Mouse (Mus musculus): ENCODE measurements around the gene Abr. TPM values are rescaled to one million over a fixed set of nuclear protein-coding genes. Genes with fewer than 3 reads are reported as not detected.

Abr gene
- polyA plus RNA-seq, 1 experiment from 2014 or later: 46.4 TPM

DNA sequence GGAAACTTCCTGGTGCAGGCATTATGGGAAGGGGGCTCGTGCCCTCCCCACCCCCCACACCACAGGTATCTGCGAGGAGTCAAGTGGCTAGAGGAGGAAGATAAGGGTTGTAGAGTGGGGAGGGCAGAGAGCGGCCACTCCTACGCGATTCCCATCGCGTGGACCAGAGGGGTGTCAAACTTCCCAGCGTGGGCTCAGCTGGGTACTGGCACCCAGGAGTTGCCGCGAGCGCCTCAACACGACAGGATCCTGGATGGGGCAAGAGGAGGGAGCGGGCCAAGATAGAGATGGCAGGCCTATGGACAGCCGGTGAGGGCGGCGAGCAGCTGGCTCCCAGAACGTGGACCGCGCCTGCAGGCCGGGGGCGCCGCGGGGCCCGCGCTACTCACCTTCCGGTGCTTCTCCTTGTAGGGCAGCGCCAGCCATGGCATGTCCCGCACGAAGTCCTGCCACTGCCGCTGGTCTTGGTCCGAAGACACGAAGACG is 223.8 kb downstream of the Abr start:
- Histone ChIP-seq H3K27me3 (ENCODE audit: control insufficient read depth, insufficient read depth, low read length) (no peaks in the 10 kb centered on the region), H3K9me3 (ENCODE audit: control insufficient read depth, low read length) (no peaks in the 10 kb centered on the region), H3K36me3 (ENCODE audit: control insufficient read depth, insufficient read depth, low read length) (no peaks in the 10 kb centered on the region), H3K4me1 (replicated peaks; ENCODE audit: control insufficient read depth, insufficient read depth, low read length) (peaks cover 6% of the 10 kb centered on the region; the same call in 1 of the 2 replicates), H3K27ac (ENCODE audit: low read depth, low read length) (peak overlapping the region; percentile 70), H3K4me3 (ENCODE audit: low read depth, low read length) (peak overlapping the region; percentile 67), H3K4me2 (ENCODE audit: low read depth, low read length, severe bottlenecking) (peak overlapping the region; percentile 81), H3K9ac (ENCODE audit: low read length) (peak overlapping the region; percentile 87)
- under 1% methylated on average over 28 of the region's 33 CpGs for WGBS
- ATAC-seq (replicated peaks; ENCODE audit: low FRiP score) (peak; percentile 72), DNase-seq (ENCODE audit: low spot score) (peak; percentile 84)

- peak overlapping the region; percentile 70; the same call in 1 of the 2 replicates for H3K27ac ChIP-seq (ENCODE audit: low read depth, low read length)
- peak; percentile 55 for ATAC-seq (replicated peaks; ENCODE audit: low FRiP score)
- no peaks in the 10 kb centered on the region for H3K36me3 ChIP-seq (ENCODE audit: control insufficient read depth, insufficient read depth, low read length)
- peak overlapping the region; percentile 67 for H3K4me3 ChIP-seq (ENCODE audit: low read depth, low read length)
- H3K9me3 ChIP-seq (ENCODE audit: control insufficient read depth, low read length): no peaks in the 10 kb centered on the region
- peak overlapping the region; percentile 81 for H3K4me2 ChIP-seq (ENCODE audit: low read depth, low read length, severe bottlenecking)
- H3K27me3 ChIP-seq (ENCODE audit: control insufficient read depth, insufficient read depth, low read length): no peaks in the 10 kb centered on the region
- peak; percentile 84 for DNase-seq (ENCODE audit: low spot score)
- peak overlapping the region; percentile 87 for H3K9ac ChIP-seq (ENCODE audit: low read length)
- H3K4me1 ChIP-seq (replicated peaks; ENCODE audit: control insufficient read depth, insufficient read depth, low read length): peaks cover 6% of the 10 kb centered on the region; the same call in 1 of the 2 replicates
- under 1% methylated on average over 25 of the region's 26 CpGs for WGBS
Measured at GRCm38 (mm10) chr11:76397650-76398311, 224.3 kb downstream of the Abr start.

DNA sequence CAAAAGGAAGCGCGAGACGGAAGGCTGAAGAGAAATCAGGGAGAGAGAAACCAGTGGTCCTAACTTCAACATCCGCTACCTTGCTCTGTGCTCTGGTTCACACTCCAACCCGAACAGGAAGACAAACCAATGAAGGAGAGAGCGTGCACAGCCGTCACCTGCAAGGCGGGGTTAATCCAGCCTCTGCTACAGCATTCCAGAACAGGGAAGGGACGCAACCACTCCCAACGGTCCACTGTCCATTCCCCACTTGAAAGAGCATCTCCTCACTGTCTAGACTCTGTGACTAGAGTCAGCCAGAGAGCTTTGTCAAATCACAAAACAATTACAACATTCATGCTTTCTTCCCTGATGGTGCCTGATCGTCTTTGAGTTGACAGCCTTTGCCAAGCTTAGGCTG is 229.1 kb downstream of the Abr start:
- 92% methylated on average over 11 of the region's 11 CpGs for WGBS
- no peak overlapping the region for H3K27ac ChIP-seq (ENCODE audit: low read depth, low read length)
- no peaks in the 10 kb centered on the region for H3K27me3 ChIP-seq (ENCODE audit: control insufficient read depth, insufficient read depth, low read length)
- no peak overlapping the region for H3K4me2 ChIP-seq (ENCODE audit: low read depth, low read length, severe bottlenecking)
- DNase-seq (ENCODE audit: low spot score) (no peak), ATAC-seq (replicated peaks; ENCODE audit: low FRiP score) (no peak)
- no peaks in the 10 kb centered on the region; the same call in 1 of the 2 replicates for H3K9me3 ChIP-seq (ENCODE audit: control insufficient read depth, low read length)
- H3K4me3 ChIP-seq (ENCODE audit: low read depth, low read length): no peak overlapping the region
- H3K9ac ChIP-seq (ENCODE audit: low read length): no peak overlapping the region
- H3K4me1 ChIP-seq (replicated peaks; ENCODE audit: control insufficient read depth, insufficient read depth, low read length): peaks cover 10% of the 10 kb centered on the region
- no peaks in the 10 kb centered on the region; the same call in 1 of the 2 replicates for H3K36me3 ChIP-seq (ENCODE audit: control insufficient read depth, insufficient read depth, low read length)

DNA sequence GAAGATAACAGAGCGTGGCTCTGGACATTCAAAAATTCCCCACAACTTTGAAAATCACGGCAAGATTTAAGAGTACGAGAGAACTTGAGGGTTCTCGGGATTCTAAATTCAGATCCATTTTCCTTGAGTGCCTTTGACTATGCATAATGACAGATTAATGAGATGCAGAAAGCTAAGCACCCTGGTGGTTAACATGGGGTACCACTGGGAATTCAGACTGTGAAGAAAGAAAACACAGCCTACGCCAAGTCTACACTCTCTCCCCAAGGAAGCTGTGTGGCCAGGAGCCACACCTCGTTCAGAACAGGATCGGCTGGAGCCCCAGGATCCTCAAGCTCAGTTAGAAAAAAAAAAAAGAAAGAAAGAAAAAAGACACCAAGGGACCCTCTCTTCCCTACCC is 229.6 kb downstream of the Abr start:
- ATAC-seq (replicated peaks; ENCODE audit: low FRiP score): no peak
- Histone ChIP-seq H3K4me2 (ENCODE audit: low read depth, low read length, severe bottlenecking) (no peak overlapping the region), H3K4me3 (ENCODE audit: low read depth, low read length) (no peak overlapping the region), H3K36me3 (ENCODE audit: control insufficient read depth, insufficient read depth, low read length) (no peaks in the 10 kb centered on the region; the same call in 1 of the 2 replicates), H3K27ac (ENCODE audit: low read depth, low read length) (no peak overlapping the region), H3K9me3 (ENCODE audit: control insufficient read depth, low read length) (no peaks in the 10 kb centered on the region; the same call in 1 of the 2 replicates), H3K27me3 (ENCODE audit: control insufficient read depth, insufficient read depth, low read length) (no peaks in the 10 kb centered on the region), H3K4me1 (replicated peaks; ENCODE audit: control insufficient read depth, insufficient read depth, low read length) (peaks cover 11% of the 10 kb centered on the region), H3K9ac (ENCODE audit: low read length) (no peak overlapping the region)
- WGBS: 88% methylated on average over 7 of the region's 7 CpGs
- DNase-seq (ENCODE audit: low spot score): no peak

DNA sequence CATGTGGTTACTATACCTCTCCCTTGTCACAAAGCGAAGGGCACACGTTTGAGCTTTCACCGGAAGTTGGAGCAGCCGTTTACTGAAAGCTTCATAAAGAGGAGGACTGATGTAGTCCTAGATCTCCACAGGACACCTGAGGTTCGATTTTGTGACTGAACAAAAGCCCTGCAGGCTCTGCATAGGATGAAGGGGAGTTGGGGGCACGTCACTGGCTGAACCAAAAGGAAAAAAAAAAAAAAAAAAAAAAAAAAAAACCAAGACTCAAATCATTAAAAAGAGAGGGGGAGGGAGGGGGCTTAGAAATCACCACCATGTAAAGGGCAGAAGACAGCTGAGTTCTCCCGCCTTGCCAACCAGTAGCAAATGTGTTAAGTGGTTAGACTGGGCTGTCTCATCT is 233.4 kb downstream of the Abr start:
- Histone ChIP-seq H3K27me3 (ENCODE audit: control insufficient read depth, insufficient read depth, low read length) (no peaks in the 10 kb centered on the region), H3K27ac (ENCODE audit: low read depth, low read length) (peak overlapping the region; percentile 48; the same call in 1 of the 2 replicates), H3K9me3 (ENCODE audit: control insufficient read depth, low read length) (no peaks in the 10 kb centered on the region; the same call in 1 of the 2 replicates), H3K36me3 (ENCODE audit: control insufficient read depth, insufficient read depth, low read length) (no peaks in the 10 kb centered on the region; the same call in 1 of the 2 replicates), H3K4me1 (replicated peaks; ENCODE audit: control insufficient read depth, insufficient read depth, low read length) (peaks cover 27% of the 10 kb centered on the region), H3K4me2 (ENCODE audit: low read depth, low read length, severe bottlenecking) (no peak overlapping the region; the same call in 1 of the 2 replicates), H3K9ac (ENCODE audit: low read length) (0 out of 2 replicates have a peak overlapping the region, but pooled peaks have one; percentile 4), H3K4me3 (ENCODE audit: low read depth, low read length) (no peak overlapping the region)
- ATAC-seq (replicated peaks; ENCODE audit: low FRiP score): peak; percentile 64
- no peak for DNase-seq (ENCODE audit: low spot score)
- 11% methylated on average over 7 of the region's 7 CpGs for WGBS

- Histone ChIP-seq H3K4me2 (ENCODE audit: low read depth, low read length, severe bottlenecking) (no peak overlapping the region), H3K36me3 (ENCODE audit: control insufficient read depth, insufficient read depth, low read length) (no peaks in the 10 kb centered on the region; the same call in 1 of the 2 replicates), H3K4me3 (ENCODE audit: low read depth, low read length) (no peak overlapping the region), H3K27ac (ENCODE audit: low read depth, low read length) (no peak overlapping the region), H3K4me1 (replicated peaks; ENCODE audit: control insufficient read depth, insufficient read depth, low read length) (peaks cover 37% of the 10 kb centered on the region), H3K27me3 (ENCODE audit: control insufficient read depth, insufficient read depth, low read length) (no peaks in the 10 kb centered on the region), H3K9ac (ENCODE audit: low read length) (no peak overlapping the region), H3K9me3 (ENCODE audit: control insufficient read depth, low read length) (no peaks in the 10 kb centered on the region; the same call in 1 of the 2 replicates)
- 86% methylated on average over 1 of the region's 1 CpGs for WGBS
- DNase-seq (ENCODE audit: low spot score) (no peak), ATAC-seq (replicated peaks; ENCODE audit: low FRiP score) (no peak)
Measured at GRCm38 (mm10) chr11:76387097-76387496, 235.0 kb downstream of the Abr start.

GRCm38 (mm10) chr11:76385746-76386145 is 236.4 kb downstream of the Abr start:
- H3K27ac ChIP-seq (ENCODE audit: low read depth, low read length): peak overlapping the region; percentile 97
- ATAC-seq (replicated peaks; ENCODE audit: low FRiP score) (peak; percentile 36; the same call in 1 of the 2 replicates), DNase-seq (ENCODE audit: low spot score) (no peak)
- H3K27me3 ChIP-seq (ENCODE audit: control insufficient read depth, insufficient read depth, low read length): no peaks in the 10 kb centered on the region
- H3K4me2 ChIP-seq (ENCODE audit: low read depth, low read length, severe bottlenecking): peak overlapping the region; percentile 26; the same call in 1 of the 2 replicates
- peak overlapping the region; percentile 27; the same call in 1 of the 2 replicates for H3K9ac ChIP-seq (ENCODE audit: low read length)
- H3K4me3 ChIP-seq (ENCODE audit: low read depth, low read length): no peak overlapping the region
- H3K9me3 ChIP-seq (ENCODE audit: control insufficient read depth, low read length): no peaks in the 10 kb centered on the region; the same call in 1 of the 2 replicates
- WGBS: 13% methylated on average over 3 of the region's 3 CpGs
- peaks cover 40% of the 10 kb centered on the region for H3K4me1 ChIP-seq (replicated peaks; ENCODE audit: control insufficient read depth, insufficient read depth, low read length)
- H3K36me3 ChIP-seq (ENCODE audit: control insufficient read depth, insufficient read depth, low read length): no peaks in the 10 kb centered on the region; the same call in 1 of the 2 replicates

GRCm38 (mm10) chr11:76385017-76385416 is 237.1 kb downstream of the Abr start:
- WGBS: 30% methylated on average over 4 of the region's 4 CpGs
- Histone ChIP-seq H3K27me3 (ENCODE audit: control insufficient read depth, insufficient read depth, low read length) (no peaks in the 10 kb centered on the region), H3K27ac (ENCODE audit: low read depth, low read length) (peak overlapping the region; percentile 97), H3K9ac (ENCODE audit: low read length) (peak overlapping the region; percentile 27; the same call in 1 of the 2 replicates), H3K4me3 (ENCODE audit: low read depth, low read length) (no peak overlapping the region), H3K4me2 (ENCODE audit: low read depth, low read length, severe bottlenecking) (peak overlapping the region; percentile 26; the same call in 1 of the 2 replicates), H3K36me3 (ENCODE audit: control insufficient read depth, insufficient read depth, low read length) (no peaks in the 10 kb centered on the region), H3K9me3 (ENCODE audit: control insufficient read depth, low read length) (no peaks in the 10 kb centered on the region; the same call in 1 of the 2 replicates), H3K4me1 (replicated peaks; ENCODE audit: control insufficient read depth, insufficient read depth, low read length) (peaks cover 44% of the 10 kb centered on the region)
- peak; percentile 78 for DNase-seq (ENCODE audit: low spot score)
- ATAC-seq (replicated peaks; ENCODE audit: low FRiP score): peak; percentile 76
